Mouse (Mus musculus): ENCODE data around the gene Olfr356.

GRCm38 (mm10) chr2:36936821-36937220 is at the start of gene Olfr356:
- TF ChIP-seq GATA1 (IDR thresholded peaks at IDR 0.05; ENCODE audit: borderline replicate concordance, low read length), result no peak
- TF ChIP-seq FLI1 (IDR thresholded peaks at IDR 0.05; ENCODE audit: low read length), result no peak
